Mouse (Mus musculus) frontal cortex, postnatal 36 days (tissue): ENCODE measurements around the gene Slc6a13.
"Not testable (repeated sequence)": the region's sequence is repeated elsewhere in the genome, so short reads cannot be mapped to it uniquely, and the experiment has no call there.

Experiments
- DNase-seq, 2 experiments: peaks; one replicate each; pipeline ENCODE4 v3.0.0; 2022; ENCODE audit warnings: low spot score in 2 of 2

The Slc6a13 gene

DNA sequence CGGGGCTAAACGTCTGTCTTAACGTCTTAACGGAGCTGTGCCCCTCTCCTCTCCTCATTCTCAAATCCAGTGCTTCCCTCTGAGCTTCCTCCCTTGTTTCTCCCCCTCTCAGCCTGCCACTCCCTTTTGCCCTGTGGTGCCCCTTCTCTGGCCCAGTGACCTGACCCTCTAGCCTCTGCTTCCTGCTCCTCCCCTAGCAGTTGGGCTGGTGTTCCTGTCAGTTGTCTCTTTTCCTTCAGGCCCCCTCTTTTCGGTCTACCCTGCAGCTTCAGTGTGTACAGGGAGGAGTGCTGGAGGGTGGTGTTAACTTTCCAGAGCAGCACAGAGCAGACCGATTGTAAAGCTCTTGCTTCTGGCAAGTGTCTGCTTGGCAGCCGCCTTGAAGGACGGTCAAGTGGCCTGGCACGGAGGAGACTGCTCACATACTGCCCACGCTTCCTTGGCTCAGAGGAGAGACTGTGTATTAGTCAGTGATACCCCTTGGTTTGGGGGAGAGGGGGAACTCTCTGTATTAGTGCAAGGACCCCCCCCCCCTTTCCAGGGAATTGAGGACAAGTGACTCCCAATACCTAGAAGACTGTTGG is 26.6 kb downstream of the Slc6a13 start:
- no peak for DNase-seq

DNA sequence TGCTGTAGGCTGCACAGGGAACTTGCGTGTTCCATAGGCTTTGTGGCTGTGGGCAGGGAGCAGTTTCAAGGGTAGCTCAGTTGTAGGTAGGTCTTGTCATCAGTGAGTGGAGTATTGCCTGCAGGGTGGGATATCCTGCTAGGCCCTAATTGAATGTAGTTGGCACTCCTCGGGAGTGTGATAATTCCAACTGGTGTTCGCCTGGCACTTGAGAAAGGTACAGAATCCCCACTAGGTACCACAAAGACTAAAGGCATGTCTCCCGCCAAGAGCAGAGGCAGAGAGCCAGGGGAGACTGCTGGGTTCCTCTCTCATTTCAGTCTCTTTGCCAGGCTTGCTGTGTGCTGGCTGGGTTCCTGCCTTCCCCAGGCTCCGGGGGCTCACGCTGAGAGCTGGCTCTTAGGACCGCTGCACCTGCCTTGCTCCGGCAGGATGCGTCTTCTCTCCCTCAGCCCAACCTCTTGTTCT is 28.4 kb downstream of the Slc6a13 start:
- DNase-seq = peak; percentile 9 to 23

DNA sequence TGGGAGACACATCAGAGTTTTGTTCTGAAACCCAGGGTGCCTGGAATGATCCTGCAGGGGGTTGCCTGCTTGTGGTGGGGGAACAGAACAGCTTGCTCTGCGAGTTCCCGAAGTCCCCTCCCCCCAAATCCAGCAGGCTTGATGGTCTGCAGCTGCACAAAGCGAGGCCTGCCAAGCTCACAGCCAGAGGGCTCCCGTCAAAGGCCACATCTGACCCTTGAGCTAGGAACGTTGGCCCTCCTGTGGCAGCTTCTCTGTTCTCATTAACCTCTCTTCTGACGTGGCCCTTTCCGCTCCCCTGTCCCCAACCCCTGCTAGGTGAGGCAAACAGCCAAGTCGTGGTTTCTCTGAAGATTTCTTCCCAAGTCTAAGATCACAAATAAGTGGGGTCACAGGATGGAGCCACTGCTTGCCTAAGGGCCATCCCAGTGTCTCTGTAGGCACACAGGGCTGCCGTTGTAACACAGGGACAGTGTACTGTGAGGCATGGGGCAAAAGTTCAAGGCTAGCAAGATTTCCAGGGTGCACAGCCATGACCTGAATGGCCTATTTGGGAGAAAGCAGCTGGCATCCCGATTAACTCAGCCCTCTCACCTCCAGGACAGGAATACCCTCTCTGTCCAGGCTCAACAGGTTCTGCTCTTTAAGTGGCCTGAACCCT is 30.0 kb downstream of the Slc6a13 start:
- DNase-seq = peak in 1 of 2 experiments; percentile 7

DNA sequence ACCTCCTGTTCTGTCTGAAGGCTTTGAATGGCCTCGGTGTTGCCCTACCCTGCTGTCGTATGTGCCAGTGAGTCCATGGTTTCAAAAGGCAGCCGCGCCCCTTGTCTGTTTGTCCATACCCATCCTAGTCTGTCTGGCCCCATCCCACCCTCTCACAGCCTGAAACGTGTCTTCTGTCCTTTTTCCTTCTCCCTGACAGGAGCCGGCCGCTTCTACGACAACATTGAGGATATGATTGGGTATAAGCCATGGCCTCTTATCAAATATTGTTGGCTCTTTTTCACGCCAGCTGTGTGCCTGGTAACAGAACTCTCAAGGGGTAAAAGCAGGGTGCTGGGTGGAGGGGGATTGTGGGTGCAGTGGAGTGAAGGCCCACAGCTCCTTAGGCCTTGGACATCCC is 35.8 kb downstream of the Slc6a13 start:
- no peak for DNase-seq

DNA sequence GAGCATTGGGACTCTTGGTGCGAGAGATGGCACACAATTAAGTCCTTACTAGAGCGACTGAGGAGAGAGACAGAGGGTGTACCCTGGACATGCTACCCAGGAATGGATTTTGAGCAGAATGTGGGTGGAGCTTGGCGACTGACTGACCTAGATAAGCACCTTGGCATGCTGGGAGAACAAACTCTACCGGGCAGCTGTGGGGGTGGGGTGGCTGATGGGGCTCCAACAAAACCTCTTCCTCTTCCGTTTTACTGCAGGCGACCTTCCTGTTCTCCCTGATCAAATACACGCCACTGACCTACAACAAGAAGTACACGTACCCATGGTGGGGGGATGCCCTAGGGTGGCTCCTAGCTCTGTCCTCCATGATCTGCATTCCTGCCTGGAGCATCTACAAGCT is 36.5 kb downstream of the Slc6a13 start:
- no peak for DNase-seq

DNA sequence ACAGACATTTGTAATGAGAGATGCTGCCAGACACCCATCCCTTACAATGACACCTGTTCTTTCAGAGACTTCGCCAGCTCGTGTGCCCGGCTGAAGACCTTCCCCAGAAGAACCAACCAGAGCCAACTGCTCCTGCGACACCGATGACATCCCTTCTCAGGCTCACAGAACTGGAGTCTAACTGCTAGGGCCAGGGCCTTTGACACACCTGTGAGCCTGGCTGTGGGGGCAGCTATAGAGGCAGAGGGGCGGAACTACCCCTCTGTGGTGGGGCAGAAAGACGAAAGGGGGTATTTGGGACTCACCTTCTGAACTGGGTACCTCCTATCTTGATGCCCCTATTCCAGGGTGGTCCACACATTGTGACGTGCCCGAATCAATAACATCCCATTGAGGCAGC is 37.2 kb downstream of the Slc6a13 start:
- DNase-seq = no peak

DNA sequence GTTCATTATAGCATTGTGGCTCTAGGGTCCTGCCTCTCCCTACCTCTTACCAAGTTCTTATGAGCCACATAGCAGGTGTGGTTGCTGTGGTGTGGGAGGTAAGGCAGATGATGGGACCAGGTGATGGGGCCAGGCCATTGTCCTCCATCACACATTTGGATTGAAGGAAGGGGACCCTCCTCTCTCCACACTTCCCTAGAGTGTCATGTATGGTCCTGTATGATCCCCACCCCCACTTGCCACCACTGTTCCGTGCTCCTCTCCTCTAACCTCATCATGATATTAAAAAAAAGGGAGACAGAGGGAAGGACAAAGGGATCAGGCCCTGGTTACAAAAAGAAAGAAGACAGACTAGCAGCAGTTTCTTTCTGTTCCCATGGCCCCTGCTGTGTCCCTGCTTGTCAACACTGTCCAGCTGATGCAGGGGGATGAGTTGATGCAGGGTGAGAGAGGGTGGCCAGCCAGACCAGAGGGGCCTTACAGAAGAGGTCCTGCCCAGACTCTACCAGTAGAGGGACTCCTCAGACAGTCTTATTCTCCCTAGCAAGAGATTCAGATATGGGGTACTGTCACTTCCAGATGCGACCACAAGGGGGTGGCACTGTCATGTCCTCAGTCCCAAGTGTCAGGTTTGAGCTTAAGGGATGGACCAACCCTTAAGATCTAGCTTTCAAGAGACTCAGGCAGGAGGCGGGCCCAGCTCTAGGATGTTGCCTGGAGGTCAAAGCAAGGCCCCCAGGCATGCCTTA is 37.9 kb downstream of the Slc6a13 start:
- DNase-seq = peak; percentile 80 to 86

DNA sequence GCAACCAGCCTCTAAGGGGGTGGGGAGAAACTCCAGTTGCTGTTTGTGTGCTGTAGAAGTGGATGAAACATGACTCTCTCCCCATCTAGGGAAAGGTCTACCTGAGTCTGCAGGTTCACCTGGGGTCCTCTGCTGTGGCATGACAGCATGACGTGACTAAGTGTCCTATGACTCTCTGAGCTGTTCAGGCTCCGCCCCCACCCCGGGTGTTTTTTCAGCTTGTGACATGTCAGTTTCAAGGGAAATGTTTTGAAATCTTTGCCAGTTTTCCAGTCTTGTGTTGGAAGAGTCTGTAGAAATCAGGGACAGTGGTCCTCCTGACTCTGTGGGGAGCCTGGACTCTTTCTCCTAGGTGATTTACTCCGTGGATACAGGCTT is 38.5 kb downstream of the Slc6a13 start:
- DNase-seq = no peak

DNA sequence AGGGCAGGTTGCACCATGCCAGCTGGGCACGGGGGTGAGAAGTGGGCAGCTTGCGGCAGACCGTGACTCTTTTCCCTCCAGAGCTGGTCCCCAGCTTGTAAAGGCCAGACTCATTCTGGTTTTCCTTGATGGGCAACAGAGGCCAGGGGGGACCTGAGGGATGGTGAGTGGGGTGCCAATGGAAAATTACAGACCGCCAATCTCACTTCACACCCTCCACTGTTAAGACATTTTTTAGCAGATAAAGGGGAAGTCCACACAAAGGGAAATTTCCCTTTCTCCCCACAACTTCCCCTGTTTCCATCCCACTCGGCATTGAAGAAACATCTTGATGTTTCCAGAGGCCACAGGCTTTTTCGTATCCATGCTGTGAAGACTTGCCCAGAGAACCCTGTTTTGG is 41.6 kb downstream of the Slc6a13 start:
- DNase-seq = no peak

DNA sequence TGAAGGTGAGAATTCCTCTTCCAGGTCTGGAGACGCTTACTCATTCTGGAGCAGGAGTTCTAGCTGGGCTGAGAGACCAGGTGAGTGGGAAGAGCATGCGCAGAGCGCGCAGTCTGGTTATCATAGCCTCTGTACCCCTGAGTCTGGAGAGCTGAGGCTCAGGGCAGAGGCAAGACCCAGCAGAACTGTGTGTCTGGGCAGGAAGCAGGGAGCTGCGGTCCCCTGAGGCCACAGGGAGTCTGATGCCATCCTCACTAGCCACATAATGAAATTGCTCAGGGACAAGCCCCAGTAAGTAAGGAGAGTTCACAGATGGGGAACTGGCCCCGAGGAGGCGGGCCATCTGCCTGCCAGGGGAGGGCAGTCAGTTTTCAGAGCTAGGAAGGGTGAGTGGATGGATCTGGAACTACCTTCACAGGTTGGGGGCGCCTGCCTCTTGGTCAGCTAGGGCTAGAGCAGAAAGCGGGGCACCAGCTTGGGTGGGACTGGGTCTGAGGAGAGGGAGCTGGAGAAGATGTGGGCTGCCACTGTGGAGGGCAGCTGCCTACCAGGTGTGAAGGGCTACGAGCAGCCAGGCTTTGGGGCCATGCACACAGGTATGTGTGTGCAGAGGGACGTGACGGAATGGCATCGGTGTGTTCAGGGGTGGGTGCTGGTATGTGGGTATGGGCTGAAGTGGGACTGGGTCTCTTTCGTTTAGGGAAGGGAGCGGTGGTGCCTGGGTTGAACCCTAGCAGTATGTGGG is 43.2 kb downstream of the Slc6a13 start, which contains the start of gene Slc6a12:
Slc6a12 (plus strand) TSS at position 51 of the 745 bp plus-strand sequence.
- DNase-seq = no peak

DNA sequence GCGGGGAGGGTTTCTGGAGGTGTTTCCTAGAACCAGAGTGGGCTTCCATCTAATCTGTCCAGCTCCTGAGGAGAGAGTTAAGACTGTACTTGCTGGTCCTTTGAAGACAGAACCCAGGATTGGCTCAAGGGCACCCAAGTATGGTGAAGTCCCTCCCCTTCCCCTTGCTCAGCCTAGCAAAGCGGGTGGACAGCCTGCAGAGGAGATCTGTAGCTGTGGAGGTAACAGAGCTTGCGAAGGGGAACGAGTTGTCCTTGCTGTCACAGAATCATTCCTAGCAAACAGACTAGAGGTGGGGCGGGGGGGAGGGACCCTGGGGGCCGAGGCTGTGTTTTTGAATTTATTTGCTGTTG is 43.7 kb downstream of the Slc6a13 start:
- no peak for DNase-seq

DNA sequence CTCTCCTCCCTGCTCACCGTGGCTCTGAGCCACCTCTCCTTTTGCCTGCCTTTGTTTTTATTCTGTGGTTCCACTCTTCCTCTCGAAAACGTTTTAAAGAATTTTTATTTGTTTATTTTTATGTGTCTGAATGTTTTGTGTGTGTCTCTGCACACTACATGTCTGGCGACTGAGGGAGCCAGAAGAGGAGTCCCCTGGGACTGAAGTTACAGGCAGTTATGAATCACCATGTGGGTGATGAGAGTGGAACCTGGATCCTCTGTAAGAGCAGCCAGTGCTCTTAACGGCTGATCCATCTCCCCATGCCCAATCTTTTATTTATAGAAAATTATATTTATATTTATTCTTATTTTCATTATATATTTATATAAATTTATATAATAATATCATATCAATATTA is 44.3 kb downstream of the Slc6a13 start:
- no peak for DNase-seq

DNA sequence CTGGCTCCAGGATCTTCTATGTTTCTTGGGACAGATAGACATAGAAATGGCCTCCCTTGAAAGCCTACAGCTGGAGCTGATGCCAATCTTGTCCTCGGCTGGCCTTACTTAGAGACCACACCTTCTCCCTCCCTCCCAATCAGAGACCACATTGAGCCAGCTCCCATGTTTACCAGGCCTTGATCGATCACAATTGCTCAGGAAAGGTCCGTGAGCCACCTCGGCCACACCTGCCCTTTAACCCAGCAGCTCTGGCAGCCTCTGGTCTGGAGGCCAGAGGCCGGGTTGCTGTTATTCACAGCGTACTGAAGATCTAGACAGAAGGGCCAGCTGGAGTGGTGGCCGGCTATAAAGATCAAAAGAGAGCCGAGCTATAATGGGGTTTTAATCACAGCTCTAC is 46.4 kb downstream of the Slc6a13 start:
- no peak for DNase-seq

DNA sequence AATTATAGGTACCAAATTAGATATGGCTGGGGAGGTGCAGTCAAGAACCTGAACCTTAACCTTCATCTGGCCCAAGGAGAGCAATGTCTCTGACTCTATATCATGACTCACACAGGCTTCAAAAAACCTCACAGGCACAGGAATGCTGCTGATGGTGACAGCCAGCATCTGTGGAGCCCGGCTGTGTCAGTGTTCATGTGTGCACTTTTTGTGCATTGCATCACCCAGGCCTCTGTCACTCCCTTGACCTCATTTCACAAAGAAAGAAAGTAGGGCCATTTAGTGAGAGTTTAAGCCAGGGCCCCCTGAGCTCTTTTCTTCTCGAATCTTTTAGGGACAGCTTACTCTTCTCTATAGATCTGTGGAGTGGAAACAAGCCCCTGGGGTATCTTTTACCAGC is 52.2 kb downstream of the Slc6a13 start:
- DNase-seq = no peak

DNA sequence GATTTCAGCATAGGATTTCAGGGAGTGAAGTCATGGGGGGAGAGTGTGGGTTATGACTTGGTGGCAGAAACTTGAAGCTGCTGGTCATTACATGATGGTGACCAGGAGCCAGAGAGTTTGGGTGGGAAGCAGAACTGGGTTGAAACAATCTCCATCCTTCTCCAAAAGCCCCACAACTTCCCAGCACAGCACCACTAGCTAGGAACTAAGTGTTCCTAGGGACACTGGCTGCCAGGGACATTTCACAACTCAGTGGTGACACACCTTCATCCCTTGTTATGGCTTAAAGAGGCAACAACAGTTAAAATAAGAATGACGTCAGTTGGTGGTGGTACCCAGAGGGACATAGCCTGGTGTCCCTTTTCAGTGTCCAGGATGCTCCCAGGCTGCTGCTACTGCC is 56.0 kb downstream of the Slc6a13 start:
- DNase-seq = no peak

DNA sequence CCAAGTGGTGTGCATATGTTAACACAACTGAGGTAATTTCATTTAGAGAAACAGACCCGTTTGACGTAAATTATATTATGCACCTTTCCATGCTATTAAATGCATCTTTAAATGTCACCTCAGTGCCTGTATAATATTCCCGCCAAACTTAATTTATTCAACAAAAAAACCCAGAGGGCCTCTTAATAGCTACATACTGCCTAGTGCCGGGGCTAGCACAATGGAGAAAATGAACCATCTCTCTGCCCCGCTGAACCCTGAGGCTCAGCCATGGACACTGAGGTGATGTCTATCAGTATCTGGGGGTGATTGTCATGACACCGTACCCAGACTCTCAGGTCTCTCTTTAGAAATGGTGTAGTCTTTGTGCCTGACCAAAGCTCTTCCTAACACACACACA is 57.2 kb downstream of the Slc6a13 start:
- no peak for DNase-seq

DNA sequence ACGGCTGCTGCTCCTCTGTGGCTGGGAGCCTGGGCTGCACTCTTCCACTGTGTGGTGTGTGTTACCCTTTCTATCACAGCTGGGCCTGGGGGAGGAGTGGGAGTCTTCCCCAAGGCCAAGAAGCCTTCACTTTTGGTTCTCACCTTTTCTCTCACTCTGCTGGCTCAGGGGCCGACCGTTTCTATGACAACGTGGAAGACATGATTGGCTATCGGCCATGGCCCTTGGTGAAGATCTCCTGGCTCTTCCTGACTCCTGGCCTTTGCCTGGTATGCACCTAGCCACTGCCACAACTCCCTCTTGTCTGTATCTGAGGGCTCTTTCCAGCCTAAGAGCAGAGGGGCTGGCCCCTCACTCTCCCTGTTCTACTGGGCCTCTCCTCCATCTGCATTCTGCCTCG is 63.0 kb downstream of the Slc6a13 start:
- no peak for DNase-seq

DNA sequence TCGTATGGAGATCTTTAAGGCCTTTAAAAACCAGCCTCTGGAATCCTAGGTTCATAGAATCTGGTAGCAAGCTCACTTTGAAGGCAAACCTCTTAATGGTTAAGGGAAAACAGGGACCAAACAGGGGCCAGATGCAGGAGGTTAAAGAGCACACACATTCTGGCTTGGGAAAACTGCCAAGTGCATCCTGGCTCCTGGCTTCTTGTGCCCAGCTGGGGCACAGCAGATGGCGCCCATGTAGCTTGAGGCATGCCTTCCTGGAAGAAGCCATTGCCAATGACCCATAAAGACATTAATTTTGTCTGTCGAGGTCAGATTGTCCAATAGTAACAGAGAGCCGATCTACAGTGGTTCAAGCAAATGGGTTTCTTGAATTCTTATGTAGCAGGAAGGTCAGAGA is 63.9 kb downstream of the Slc6a13 start:
- DNase-seq = no peak

DNA sequence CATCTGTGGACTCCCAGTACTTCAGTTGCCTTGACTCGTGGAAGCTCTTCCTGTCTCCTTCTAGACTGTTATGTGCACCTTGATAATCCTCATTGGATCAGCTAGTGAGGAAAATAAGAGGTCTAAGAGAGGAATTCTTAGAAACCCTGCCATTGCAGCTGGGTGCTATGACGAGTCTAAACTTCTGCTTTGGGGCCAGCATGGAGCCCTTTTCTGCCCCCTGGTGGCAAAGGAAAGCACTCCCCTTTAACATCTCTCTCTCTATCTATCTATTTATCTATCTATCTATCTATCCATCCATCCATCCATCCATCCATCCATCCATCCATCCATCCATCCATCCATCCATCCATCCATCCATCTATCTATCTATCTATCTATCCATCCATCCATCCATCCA is 66.5 kb downstream of the Slc6a13 start:
- DNase-seq = not testable (repeated sequence)

DNA sequence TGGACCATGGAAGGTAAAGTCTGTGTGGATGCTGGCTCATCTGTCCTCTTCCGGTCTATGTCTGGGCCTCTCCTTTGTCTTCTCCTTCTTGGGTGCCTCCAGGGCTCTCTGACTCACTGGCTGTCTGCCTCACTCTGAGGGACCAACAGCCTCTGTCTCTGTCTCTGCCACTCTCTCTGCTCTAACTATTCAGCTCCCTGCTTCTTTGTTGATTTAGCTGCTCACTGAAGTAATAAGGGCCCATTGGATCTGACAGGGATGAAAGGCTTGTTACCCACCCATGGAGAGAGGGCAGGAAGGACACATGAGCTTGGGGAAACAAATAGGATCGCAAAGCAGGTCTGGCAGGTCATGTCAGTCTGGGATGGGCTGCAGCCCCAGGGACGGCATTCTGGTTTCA is 67.1 kb downstream of the Slc6a13 start:
- DNase-seq = no peak

DNA sequence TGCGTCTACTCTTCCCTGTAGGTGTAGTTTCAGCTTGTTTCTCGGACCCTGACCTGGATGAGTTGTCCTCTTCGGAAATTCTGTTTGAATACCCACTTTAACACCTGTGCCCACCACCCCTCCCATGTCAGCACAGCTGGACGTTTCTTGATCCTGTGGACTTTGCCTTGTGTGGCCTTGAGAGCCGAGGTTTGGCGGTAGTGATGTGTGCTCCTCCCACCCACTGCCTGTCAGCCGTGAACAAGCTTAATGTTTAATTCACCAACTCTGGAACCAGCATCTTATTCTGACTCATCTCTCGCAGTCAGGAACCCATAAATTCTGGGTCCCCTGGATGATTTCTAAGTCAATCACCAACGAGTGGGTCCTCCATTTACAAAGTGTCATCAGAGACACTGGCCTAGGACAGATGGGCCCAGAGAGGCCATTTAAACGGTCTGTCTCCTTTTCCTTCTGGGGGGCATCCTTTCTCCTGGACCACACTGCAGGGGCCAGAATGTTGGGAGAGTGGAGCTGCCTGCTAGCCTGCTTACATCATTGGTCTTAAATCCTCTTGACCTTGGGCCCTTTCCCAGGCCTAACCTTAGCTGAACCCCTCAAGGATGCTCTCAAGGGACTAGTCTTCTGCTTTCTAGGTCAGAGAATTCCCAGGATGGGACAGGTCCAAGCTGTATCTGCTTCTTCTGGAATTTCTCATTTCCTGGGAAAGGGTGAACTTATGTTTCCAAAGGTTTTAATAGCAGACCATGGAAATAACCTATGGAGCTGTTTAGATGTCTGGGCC is 71.4 kb downstream of the Slc6a13 start:
- DNase-seq = peak; percentile 20 to 25

DNA sequence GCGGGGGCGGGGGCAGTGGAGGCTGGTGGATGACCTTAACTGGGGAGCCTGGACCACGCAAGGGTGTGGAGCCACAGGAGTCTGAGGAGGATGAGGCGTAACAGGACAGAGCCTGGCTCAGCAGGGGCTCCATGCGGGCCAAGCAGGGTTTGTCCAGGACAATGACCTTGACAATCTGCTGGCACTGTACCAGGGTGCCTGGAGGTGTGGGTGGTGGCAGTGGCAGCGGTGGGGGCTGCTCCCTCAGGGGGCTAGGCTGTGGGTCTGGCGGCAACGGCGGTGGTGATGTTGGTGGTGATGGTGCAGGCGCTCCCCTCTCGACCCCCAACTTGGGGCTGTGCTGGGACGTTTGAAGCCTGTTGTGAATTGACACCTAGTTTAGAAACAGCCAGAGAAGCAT is 76.1 kb downstream of the Slc6a13 start:
- no peak for DNase-seq
